Mouse (Mus musculus): ENCODE results near the gene Itpkb.

DNA sequence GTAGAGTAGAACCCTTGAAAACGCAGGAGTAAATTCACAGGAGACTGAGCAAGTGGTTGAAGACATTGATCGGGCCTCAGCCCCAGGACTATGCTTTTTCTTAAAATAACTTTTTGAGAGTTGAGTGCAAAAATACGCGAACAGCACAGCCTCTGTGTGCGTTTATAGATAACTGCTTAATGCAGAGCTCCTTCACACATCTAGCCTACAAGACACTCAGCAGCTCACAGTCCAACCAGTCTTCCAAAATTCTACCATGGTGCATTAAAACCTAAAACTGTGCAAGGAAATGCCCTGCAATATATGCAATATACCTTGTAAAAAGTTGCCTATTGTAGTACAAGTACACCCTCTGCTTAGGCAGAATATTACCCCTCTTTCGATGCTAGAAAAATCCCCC is 579 bp upstream of the Itpkb start:
- TF ChIP-seq CTCF (IDR thresholded peaks at IDR 0.05; ENCODE audit: borderline replicate concordance, extremely low read depth, insufficient read depth, insufficient read length) (no peak), POLR2A (IDR thresholded peaks at IDR 0.05; ENCODE audit: borderline replicate concordance, extremely low read depth, insufficient read depth, insufficient read length, poor library complexity, severe bottlenecking) (no peak)
